13 mouse cellular contexts compared by ENCODE assay signal in the genomic region with DNA sequence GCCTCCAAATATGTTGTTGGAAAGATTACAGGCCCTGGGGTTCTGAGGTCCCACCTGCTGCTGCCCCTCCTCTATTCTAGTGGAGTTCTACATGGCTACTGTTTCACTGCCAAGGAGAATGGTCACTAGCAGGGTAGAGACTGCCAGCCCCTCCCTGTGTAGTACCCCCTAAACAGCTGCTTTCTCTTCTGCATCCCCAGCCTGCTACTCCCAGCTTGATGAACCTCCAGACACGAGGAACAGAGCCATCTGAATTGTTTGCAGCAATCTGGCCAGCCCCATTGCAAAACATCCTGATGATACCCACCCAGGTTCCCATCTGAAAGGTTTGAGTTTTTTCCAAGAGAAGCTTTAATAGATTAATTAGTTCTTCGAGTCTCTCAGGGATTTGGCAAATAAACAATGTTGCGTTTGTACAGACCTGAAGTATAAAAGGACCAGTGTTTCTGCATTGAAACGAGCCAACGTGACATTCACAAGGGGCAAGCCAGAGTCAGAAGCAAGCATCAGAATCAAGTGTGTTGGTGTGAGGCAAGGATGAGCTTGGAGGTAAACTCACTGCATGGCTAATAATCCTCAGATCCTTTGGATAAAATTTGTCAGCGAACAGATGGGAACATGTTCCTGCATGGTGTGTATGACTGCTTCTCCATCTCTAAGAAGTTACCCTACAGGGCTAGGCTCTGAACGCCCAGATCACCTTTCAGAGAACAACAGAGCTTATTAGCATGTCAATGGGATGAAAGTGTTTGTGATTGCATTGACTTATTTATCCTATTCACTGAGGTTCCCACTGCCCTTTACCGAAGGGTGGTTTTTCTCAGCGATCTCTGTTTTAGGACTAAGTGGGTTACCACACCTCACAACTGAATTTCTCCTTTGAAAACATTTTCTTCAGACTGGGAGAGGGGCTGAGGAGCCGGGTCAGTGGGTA. TPM values are rescaled to one million over a fixed set of nuclear protein-coding genes. Genes with fewer than 3 reads are reported as not detected.
DNase-seq lines count a peak whose midpoint lies in the region; ATAC-seq and TF ChIP-seq lines count a peak whose summit lies in the region.
"Had no signal": no experiment of that assay in that cellular context is flagged by ENCODE, and none has a peak within 500 bp of the region (broad histone marks: within the 10 kb centered on the region; RNA-seq: fewer than 3 reads in every experiment).

No protein-coding gene starts in this region.

- H3K9ac ChIP-seq in hindbrain, embryonic 15.5 days = no peak overlapping the region
- no peak overlapping the region for H3K9ac ChIP-seq in hindbrain, embryonic 12.5 days
- no peak overlapping the region for H3K9ac ChIP-seq in forebrain, embryonic 16.5 days (replicated peaks; ENCODE audit: low read depth, low read length)
- H3K9ac ChIP-seq in midbrain, postnatal 0 days (replicated peaks; ENCODE audit: low read length, poor library complexity, severe bottlenecking) = no peak overlapping the region

- TF ChIP-seq CTCF in midbrain, postnatal 0 days (IDR thresholded peaks at IDR 0.05) = no peak

- peak; percentile 87 for DNase-seq in R1 (ENCODE audit: low read depth, low spot score)
- DNase-seq in midbrain, postnatal 0 days (ENCODE audit: low spot score) = peak; percentile 58
- DNase-seq in kidney, adult 18-20 months = no peak
- DNase-seq in left cerebral cortex, adult 8-10 months (ENCODE audit: low spot score in 2 of 2) = no peak
- DNase-seq in adrenal gland, postnatal 4 days (ENCODE audit: low spot score in 2 of 2) = no peak
- DNase-seq: adrenal gland, adult 8-10 months; cerebellum, adult 11 months; kidney, postnatal 10 days; lung, adult 2 months; right cerebral cortex, adult 18-20 months had no signal

- H3K9me3 ChIP-seq in hindbrain, embryonic 15.5 days = no peaks in the 10 kb centered on the region
- no peaks in the 10 kb centered on the region for H3K9me3 ChIP-seq in hindbrain, embryonic 12.5 days (replicated peaks)
- no peaks in the 10 kb centered on the region for H3K9me3 ChIP-seq in forebrain, embryonic 16.5 days (ENCODE audit: control insufficient read depth, low read length)
- H3K9me3 ChIP-seq in midbrain, postnatal 0 days (ENCODE audit: low read length) = no peaks in the 10 kb centered on the region

- peaks cover 9% of the 10 kb centered on the region; the same call in 1 of the 2 replicates for H3K4me1 ChIP-seq in hindbrain, embryonic 15.5 days (replicated peaks)
- H3K4me1 ChIP-seq in hindbrain, embryonic 12.5 days = peaks cover 13% of the 10 kb centered on the region
- peaks cover 7% of the 10 kb centered on the region for H3K4me1 ChIP-seq in forebrain, embryonic 16.5 days (replicated peaks; ENCODE audit: control insufficient read depth, insufficient read depth, low read length)
- no peaks in the 10 kb centered on the region for H3K4me1 ChIP-seq in midbrain, postnatal 0 days (ENCODE audit: insufficient read depth, low read length)

- H3K27ac ChIP-seq in hindbrain, embryonic 15.5 days (replicated peaks) = no peak overlapping the region
- no peak overlapping the region for H3K27ac ChIP-seq in hindbrain, embryonic 12.5 days
- H3K27ac ChIP-seq in forebrain, embryonic 16.5 days (ENCODE audit: low read length) = no peak overlapping the region
- H3K27ac ChIP-seq in midbrain, postnatal 0 days (ENCODE audit: low read depth, low read length) = no peak overlapping the region

- H3K36me3 ChIP-seq in hindbrain, embryonic 15.5 days = no peaks in the 10 kb centered on the region
- no peaks in the 10 kb centered on the region for H3K36me3 ChIP-seq in hindbrain, embryonic 12.5 days
- H3K36me3 ChIP-seq in forebrain, embryonic 16.5 days (ENCODE audit: control insufficient read depth, insufficient read depth) = no peaks in the 10 kb centered on the region
- H3K36me3 ChIP-seq in midbrain, postnatal 0 days (ENCODE audit: insufficient read depth, low read length) = no peaks in the 10 kb centered on the region

- H3K4me3 ChIP-seq in hindbrain, embryonic 15.5 days = no peak overlapping the region
- H3K4me3 ChIP-seq in hindbrain, embryonic 12.5 days = no peak overlapping the region
- H3K4me3 ChIP-seq in forebrain, embryonic 16.5 days (replicated peaks; ENCODE audit: low read length) = no peak overlapping the region
- no peak overlapping the region for H3K4me3 ChIP-seq in midbrain, postnatal 0 days (ENCODE audit: low read depth, low read length)

- peak; percentile 80; the same call in 1 of the 2 replicates for ATAC-seq in hindbrain, embryonic 15.5 days (ENCODE audit: low FRiP score, low read depth)
- no peak for ATAC-seq in hindbrain, embryonic 12.5 days (ENCODE audit: low FRiP score)
- peak; percentile 80 for ATAC-seq in forebrain, embryonic 16.5 days
- ATAC-seq in midbrain, postnatal 0 days (ENCODE audit: low FRiP score) = peak; percentile 47; the same call in 1 of the 2 replicates

- no peaks in the 10 kb centered on the region for H3K27me3 ChIP-seq in hindbrain, embryonic 15.5 days
- no peaks in the 10 kb centered on the region for H3K27me3 ChIP-seq in hindbrain, embryonic 12.5 days
- H3K27me3 ChIP-seq in forebrain, embryonic 16.5 days (replicated peaks; ENCODE audit: control insufficient read depth, insufficient read depth, low read length) = no peaks in the 10 kb centered on the region
- H3K27me3 ChIP-seq in midbrain, postnatal 0 days (ENCODE audit: insufficient read depth, low read length) = no peaks in the 10 kb centered on the region

- no peak overlapping the region for H3K4me2 ChIP-seq in hindbrain, embryonic 15.5 days
- H3K4me2 ChIP-seq in hindbrain, embryonic 12.5 days (replicated peaks) = no peak overlapping the region
- no peak overlapping the region for H3K4me2 ChIP-seq in forebrain, embryonic 16.5 days (ENCODE audit: low read length)
- no peak overlapping the region for H3K4me2 ChIP-seq in midbrain, postnatal 0 days (ENCODE audit: low read depth, low read length, poor library complexity, severe bottlenecking)

- WGBS in hindbrain, embryonic 15.5 days = 22% methylated on average over 10 of the region's 10 CpGs
- 31% methylated on average over 10 of the region's 10 CpGs for WGBS in hindbrain, embryonic 12.5 days
- WGBS in forebrain, embryonic 16.5 days = 6% methylated on average over 10 of the region's 10 CpGs
- 27% methylated on average over 10 of the region's 10 CpGs for WGBS in midbrain, postnatal 0 days

RNA-seq across cellular contexts. Expression of a gene that starts 19.8 kb away (rescaled TPM):
- 3.3 and 3.5 TPM in 2 replicates for polyA plus RNA-seq in hindbrain, embryonic 15.5 days (2015; fragmentation: Nextera tagmentation; extraction: Ambion mirVana)
- polyA plus RNA-seq in hindbrain, embryonic 12.5 days (2016; fragmentation: Nextera tagmentation; extraction: Ambion mirVana) = 1.5 and 2.0 TPM in 2 replicates
- polyA plus RNA-seq in forebrain, embryonic 16.5 days (2015; fragmentation: Nextera tagmentation; extraction: Ambion mirVana) = 0.67 and 1.2 TPM in 2 replicates
- 12.3 and 14.9 TPM in 2 replicates for total RNA-seq in midbrain, postnatal 0 days (2014; rRNA removed)
- polyA plus RNA-seq in midbrain, postnatal 0 days (2015; fragmentation: Nextera tagmentation; extraction: Ambion mirVana) = 3.1 and 3.2 TPM in 2 replicates
- total RNA-seq in left cerebral cortex, adult 8-10 months (2022) = 10 to 100 TPM; 30.5 to 45.1 (median 34.8) TPM
- 1 to 10 TPM; 7.6 to 8.1 TPM for total RNA-seq in adrenal gland, postnatal 4 days (2021)

Comparison
In these comparisons a context has a peak if more than half of its experiments do, and no peak if none do; other contexts are left out.
1. DNase-seq: peak in R1 (single experiment) and midbrain, postnatal 0 days (single experiment); none in kidney, adult 18-20 months (single experiment), left cerebral cortex, adult 8-10 months (0 of 2) and adrenal gland, postnatal 4 days (0 of 2).